Mouse (Mus musculus): ENCODE data around the gene Pla2g15. TPM values are rescaled to one million over a fixed set of nuclear protein-coding genes. Genes with fewer than 3 reads are reported as not detected.
A peak's percentile ranks its signal among the peaks of the same experiment; 100 is the strongest.

Pla2g15 gene
- polyA plus RNA-seq, 1 experiment from 2014 or later: 24.0 TPM

DNA sequence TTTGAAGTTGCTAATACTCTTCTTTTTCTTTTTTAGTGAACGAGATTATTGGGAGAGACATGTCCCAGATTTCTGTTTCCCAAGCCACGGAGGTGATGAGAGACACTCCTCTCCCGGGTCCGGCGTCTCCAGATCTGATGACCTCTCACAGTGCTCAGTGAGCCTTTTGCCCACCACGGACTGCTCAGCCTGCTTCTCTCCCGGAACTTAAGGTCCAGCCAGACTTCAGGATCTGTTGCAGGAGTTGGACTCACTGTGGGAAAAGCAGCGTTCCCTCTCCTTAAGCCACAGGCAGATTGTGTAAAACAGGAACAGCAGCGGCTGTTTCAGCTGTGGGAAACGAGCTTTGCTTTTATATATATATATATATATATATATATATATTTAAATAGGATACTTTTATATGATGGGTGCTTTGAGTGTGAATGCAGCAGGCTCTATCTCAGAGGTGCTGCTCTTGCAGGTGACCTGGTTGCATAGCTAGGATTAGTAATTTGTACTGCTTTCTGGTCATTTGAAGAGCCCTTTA, 22.3 kb upstream of the Pla2g15 start:
- Histone ChIP-seq H3K27me3 (no peaks in the 10 kb centered on the region), H3K4me2 (no peak overlapping the region), H3K4me1 (replicated peaks) (no peaks in the 10 kb centered on the region), H3K4me3 (no peak overlapping the region), H3K36me3 (peaks cover 28% of the 10 kb centered on the region), H3K27ac (replicated peaks) (no peak overlapping the region), H3K9ac (no peak overlapping the region), H3K9me3 (no peaks in the 10 kb centered on the region)
- ATAC-seq (ENCODE audit: low FRiP score, low read depth): no peak
- 92% methylated on average over 10 of the region's 10 CpGs for WGBS

DNA sequence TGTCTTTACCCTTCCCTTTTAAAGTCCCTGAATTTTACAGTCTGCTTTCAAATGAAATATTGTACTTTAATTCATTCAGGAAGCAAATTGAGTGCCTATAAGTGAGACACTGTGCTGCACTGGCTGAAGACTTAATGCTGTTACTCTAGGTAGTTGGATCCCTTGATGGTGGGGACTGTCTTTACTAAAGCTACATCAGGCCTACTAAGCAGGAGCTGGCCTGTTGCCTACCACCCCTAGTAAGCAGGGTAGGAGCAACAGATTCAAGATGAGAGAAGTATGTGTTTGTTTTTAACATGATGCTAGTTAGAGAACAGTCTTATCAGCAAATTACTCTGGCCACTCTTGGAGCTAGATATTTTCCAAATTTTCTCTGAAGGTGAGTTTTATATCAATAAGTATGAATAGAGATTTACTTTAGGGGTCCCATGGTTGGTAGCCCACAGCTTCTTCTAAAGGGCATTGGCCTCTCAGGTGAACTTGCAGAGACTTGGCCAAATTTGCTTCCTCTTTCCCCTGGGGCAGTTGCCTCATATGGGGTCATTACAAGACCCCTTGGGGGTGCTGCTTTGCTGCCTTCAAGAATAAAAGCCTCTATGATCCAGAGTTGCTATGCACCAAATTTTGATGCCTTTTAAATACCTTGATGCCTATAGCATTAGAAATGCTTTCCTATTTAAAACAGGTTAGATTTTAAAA, 20.8 kb upstream of the Pla2g15 start:
- no peak overlapping the region for H3K4me3 ChIP-seq
- H3K9ac ChIP-seq: no peak overlapping the region
- H3K4me1 ChIP-seq (replicated peaks): no peaks in the 10 kb centered on the region
- ATAC-seq (ENCODE audit: low FRiP score, low read depth): no peak
- H3K27ac ChIP-seq (replicated peaks): no peak overlapping the region
- no peak overlapping the region for H3K4me2 ChIP-seq
- peaks cover 12% of the 10 kb centered on the region for H3K27me3 ChIP-seq
- H3K9me3 ChIP-seq: no peaks in the 10 kb centered on the region
- H3K36me3 ChIP-seq: peaks cover 28% of the 10 kb centered on the region

DNA sequence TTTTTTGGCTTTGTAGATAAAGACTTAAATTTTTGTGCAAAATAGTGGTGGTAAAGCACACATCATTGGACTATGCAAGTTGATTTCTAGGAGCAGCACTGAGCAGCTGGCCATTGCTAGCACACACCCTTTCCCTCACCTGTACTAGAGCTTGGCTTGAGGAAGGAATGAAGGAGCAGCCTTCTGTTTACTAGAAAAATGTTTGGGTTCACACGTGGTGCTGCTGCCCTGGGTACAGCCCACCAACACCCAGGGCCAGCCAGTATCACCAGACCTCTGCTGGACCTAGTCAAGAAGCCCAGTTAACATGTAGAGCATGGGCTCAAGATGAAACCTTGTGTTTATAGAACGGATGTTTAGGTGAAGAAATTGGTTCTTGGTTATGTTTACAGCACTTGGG, 20.2 kb upstream of the Pla2g15 start:
- 94% methylated on average over 2 of the region's 2 CpGs for WGBS
- Histone ChIP-seq H3K27me3 (peaks cover 18% of the 10 kb centered on the region), H3K9ac (no peak overlapping the region), H3K4me2 (no peak overlapping the region), H3K4me1 (replicated peaks) (no peaks in the 10 kb centered on the region), H3K36me3 (peaks cover 28% of the 10 kb centered on the region), H3K9me3 (no peaks in the 10 kb centered on the region), H3K27ac (replicated peaks) (no peak overlapping the region), H3K4me3 (no peak overlapping the region)
- no peak for ATAC-seq (ENCODE audit: low FRiP score, low read depth)

DNA sequence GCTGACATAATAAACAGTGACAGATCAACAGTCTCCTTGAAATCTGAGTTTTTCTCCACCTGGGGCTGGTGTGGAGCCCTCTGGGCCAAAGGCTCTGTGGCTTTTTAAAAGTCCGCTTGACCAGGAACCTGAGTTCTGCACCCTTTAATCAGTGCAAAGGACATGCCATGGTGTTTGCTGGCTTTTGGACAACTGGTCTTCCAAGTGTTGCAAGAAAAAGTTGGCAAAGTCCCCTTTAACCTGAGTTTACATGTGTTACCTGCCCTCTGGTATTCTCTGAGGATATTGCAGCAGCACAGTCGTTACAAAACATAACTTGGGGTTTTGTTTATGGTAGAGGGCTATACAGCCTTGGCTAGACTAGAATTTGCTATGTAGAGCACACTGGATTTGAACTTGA, 19.7 kb upstream of the Pla2g15 start:
- no peak for ATAC-seq (ENCODE audit: low FRiP score, low read depth)
- H3K36me3 ChIP-seq: peaks cover 28% of the 10 kb centered on the region
- H3K27me3 ChIP-seq: peaks cover 23% of the 10 kb centered on the region
- WGBS: 92% methylated on average over 2 of the region's 2 CpGs
- H3K4me3 ChIP-seq: no peak overlapping the region
- no peak overlapping the region for H3K9ac ChIP-seq
- H3K9me3 ChIP-seq: no peaks in the 10 kb centered on the region
- no peak overlapping the region for H3K27ac ChIP-seq (replicated peaks)
- H3K4me1 ChIP-seq (replicated peaks): no peaks in the 10 kb centered on the region
- H3K4me2 ChIP-seq: no peak overlapping the region

DNA sequence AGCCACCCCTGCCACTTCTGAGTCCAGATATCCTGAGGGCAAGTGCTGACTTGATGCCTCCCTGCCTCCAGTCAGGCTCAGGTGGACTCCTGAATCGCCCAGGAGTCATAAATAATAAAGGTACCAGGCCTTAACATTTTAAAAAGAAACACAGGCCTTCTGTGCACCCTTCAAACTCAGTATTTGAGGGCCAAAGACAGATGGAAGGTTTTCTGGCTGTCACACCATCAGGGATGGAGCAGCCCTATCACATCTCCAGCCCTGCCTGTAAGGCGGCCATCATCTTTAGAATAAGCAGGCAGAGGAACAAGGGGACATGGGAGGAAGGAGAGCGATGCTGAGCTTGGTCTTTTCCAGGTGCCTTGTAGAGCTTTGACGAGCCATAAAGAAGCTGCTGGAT, 19.2 kb upstream of the Pla2g15 start:
- H3K9ac ChIP-seq: no peak overlapping the region
- H3K9me3 ChIP-seq: no peaks in the 10 kb centered on the region
- no peak overlapping the region for H3K4me3 ChIP-seq
- H3K27ac ChIP-seq (replicated peaks): no peak overlapping the region
- no peak overlapping the region for H3K4me2 ChIP-seq
- 90% methylated on average over 4 of the region's 4 CpGs for WGBS
- H3K4me1 ChIP-seq (replicated peaks): peaks cover 5% of the 10 kb centered on the region
- peaks cover 28% of the 10 kb centered on the region for H3K36me3 ChIP-seq
- H3K27me3 ChIP-seq: peaks cover 28% of the 10 kb centered on the region
- no peak for ATAC-seq (ENCODE audit: low FRiP score, low read depth)

DNA sequence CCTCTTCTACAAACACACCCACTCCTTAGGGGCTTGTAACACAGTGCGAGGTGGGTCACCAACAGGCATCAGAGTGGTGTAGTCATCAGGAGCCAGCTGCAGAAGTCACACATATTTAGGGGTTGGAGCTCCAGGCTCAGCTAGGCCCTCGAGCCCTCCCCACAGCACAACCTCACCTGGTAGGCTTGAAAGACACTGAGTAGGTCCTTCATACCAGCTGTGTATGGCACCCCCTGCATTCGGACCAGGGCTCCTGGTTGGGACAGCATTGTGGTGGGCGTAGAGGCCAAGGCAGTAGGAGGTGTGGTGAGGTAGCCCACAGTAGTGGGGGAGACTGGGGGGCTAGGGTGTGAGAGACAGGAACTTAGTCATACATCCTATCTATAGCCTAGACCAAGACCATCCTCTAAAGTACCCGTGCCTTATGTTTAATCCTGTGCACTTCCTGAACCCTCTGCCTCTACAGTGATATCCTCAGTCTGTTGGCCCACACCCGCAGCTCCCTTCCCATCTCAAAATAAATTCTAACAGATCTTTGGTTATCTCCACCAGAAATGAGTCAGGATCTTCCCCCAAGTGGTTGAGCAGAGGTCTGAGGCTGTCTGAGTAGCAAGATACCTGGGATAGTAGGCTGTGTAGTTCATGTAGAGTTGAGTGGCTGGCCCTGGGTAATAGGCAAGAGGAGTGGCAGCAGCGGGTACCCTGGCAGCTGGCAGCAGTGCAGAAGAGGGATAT, 18.5 kb upstream of the Pla2g15 start:
- no peak for ATAC-seq (ENCODE audit: low FRiP score, low read depth)
- Histone ChIP-seq H3K27me3 (peaks cover 35% of the 10 kb centered on the region), H3K4me2 (no peak overlapping the region), H3K36me3 (peaks cover 28% of the 10 kb centered on the region), H3K4me1 (replicated peaks) (peaks cover 11% of the 10 kb centered on the region), H3K27ac (replicated peaks) (no peak overlapping the region), H3K4me3 (no peak overlapping the region), H3K9me3 (no peaks in the 10 kb centered on the region), H3K9ac (no peak overlapping the region)
- 95% methylated on average over 7 of the region's 7 CpGs for WGBS

DNA sequence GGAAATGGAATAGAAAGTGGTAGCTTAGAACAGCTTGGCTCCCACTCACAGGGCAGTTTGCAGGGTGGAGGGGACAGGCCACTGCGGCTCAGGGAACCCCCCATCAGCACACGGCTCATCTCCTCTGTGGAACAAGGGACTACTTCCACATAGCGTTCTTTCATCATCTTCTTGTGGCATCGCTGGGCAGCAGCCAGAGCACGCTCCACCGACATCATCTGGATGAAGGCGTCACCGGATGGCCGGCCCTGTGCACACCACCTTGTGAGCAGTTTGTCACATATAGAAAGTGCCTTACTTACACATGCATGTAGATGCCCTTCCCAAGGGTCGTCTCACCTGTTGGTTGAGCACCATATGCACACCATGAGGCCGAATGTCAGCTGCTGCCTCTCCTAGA, 17.8 kb upstream of the Pla2g15 start:
- no peak for ATAC-seq (ENCODE audit: low FRiP score, low read depth)
- Histone ChIP-seq H3K27me3 (peaks cover 42% of the 10 kb centered on the region), H3K4me1 (replicated peaks) (peaks cover 18% of the 10 kb centered on the region), H3K27ac (replicated peaks) (no peak overlapping the region), H3K4me3 (no peak overlapping the region), H3K9ac (no peak overlapping the region), H3K36me3 (peaks cover 23% of the 10 kb centered on the region), H3K9me3 (no peaks in the 10 kb centered on the region), H3K4me2 (no peak overlapping the region)
- WGBS: 91% methylated on average over 11 of the region's 11 CpGs

DNA sequence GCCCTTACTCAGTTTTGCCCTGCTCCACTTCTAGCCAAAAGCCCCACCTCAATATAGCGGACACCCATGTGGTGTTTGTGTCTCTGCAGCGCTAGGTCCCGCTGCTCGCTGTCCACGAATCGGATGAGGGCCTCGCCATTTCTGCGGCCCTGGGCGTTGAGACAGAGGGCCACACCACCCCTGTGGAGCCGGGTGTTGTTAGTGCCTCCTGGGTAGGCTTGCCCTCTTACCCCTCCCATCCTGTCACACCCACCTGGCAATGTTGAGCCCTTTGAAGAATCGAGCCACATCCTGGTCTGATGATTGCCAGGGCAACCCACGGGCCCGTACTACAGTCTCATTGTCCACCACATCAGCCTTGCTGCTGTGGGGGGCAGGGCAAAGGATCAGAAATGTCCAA, 16.7 kb upstream of the Pla2g15 start:
- H3K9ac ChIP-seq: no peak overlapping the region
- peaks cover 53% of the 10 kb centered on the region for H3K27me3 ChIP-seq
- peaks cover 20% of the 10 kb centered on the region for H3K36me3 ChIP-seq
- ATAC-seq (ENCODE audit: low FRiP score, low read depth): no peak
- H3K4me1 ChIP-seq (replicated peaks): peaks cover 25% of the 10 kb centered on the region
- no peak overlapping the region for H3K4me3 ChIP-seq
- no peak overlapping the region for H3K4me2 ChIP-seq
- no peaks in the 10 kb centered on the region for H3K9me3 ChIP-seq
- 79% methylated on average over 13 of the region's 13 CpGs for WGBS
- H3K27ac ChIP-seq (replicated peaks): no peak overlapping the region

DNA sequence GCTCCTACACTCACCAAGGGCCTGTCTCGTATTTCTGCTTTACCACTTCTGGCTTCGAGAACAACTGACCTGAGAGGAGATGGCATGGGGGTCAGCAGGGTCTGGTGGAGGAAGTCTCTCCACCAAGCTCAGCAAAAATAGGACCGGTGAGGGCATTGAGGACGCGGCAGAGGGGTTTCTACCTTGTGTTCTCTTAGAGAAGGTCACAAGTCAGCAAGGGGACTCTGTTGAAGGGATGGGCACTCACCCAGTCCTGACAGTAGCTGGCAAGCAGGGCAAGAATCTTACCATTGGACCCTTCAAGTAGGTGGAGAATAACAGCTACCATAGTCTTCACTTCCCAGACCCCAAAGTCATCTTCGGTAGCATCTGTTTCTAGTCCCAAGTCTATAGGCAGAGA, 16.3 kb upstream of the Pla2g15 start:
- no peak for ATAC-seq (ENCODE audit: low FRiP score, low read depth)
- H3K27me3 ChIP-seq: peaks cover 57% of the 10 kb centered on the region
- no peak overlapping the region for H3K27ac ChIP-seq (replicated peaks)
- no peak overlapping the region for H3K9ac ChIP-seq
- WGBS: 84% methylated on average over 6 of the region's 6 CpGs
- no peak overlapping the region for H3K4me3 ChIP-seq
- peaks cover 25% of the 10 kb centered on the region for H3K4me1 ChIP-seq (replicated peaks)
- H3K9me3 ChIP-seq: no peaks in the 10 kb centered on the region
- peaks cover 16% of the 10 kb centered on the region for H3K36me3 ChIP-seq
- H3K4me2 ChIP-seq: no peak overlapping the region

DNA sequence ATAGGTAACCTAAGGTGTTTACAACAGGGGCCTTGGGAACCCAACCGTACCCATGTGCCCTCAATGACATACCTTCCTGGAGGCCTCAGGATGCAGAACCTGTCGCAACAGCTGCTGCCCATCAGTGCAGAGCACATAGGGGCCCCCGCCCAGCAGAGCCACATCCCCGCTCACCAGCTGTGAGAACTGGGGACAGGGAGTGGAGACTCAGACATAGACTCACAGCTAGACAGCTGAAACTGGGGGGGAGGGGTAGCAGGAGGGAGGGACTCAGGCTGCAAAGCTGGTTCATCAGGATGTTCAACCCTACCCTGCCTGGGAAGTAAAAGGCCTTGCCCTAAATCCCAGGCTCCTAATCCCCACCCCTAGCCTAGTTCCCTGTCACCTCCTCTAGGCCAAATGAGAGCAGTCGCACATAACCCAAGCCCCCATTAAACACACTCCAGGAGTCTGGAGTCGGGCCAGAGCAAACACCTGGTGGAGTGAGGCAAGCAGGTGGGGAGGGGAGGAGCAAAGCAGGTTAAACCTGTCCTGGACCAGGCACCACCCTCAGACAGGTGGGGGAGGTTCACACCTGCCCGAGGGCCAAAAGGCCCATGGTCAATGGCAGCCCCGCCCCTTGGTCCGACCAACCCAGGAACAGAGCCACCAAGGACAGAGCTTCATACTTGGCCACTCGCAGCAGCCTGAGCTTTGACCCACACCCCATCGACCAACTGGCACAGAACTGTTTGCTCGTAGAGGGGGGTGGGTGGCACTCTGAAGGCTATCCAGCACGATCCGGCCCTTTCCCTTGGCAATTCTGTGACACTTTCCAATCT, 15.2 kb upstream of the Pla2g15 start:
- no peak overlapping the region for H3K4me2 ChIP-seq
- 0 out of 2 replicates have a peak, but pooled peaks cover 8% of the 10 kb centered on the region for H3K36me3 ChIP-seq
- WGBS: 31% methylated on average over 14 of the region's 14 CpGs
- H3K4me1 ChIP-seq (replicated peaks): peaks cover 25% of the 10 kb centered on the region
- no peak overlapping the region for H3K27ac ChIP-seq (replicated peaks)
- H3K9ac ChIP-seq: no peak overlapping the region
- peaks cover 65% of the 10 kb centered on the region for H3K27me3 ChIP-seq
- ATAC-seq (ENCODE audit: low FRiP score, low read depth): no peak
- H3K4me3 ChIP-seq: no peak overlapping the region
- H3K9me3 ChIP-seq: no peaks in the 10 kb centered on the region

DNA sequence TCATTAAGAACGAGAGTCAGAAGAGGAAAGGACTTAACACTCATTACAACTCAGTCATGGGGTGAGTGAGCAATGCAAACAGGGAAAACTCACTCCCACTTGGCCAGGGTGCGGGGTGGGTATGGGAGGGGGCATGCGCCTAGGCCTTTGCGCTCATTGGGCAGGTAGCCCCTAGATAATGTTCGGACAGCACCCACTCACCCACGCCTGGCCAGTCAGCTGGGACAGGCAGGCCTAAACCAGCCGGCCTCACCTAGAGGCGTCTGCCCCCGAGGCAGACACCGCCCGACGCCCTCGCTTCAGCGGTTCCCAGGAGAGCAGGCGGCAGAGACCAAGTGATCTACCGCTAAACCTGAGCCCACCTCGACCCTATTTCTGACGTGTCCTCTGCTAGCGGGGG, 14.5 kb upstream of the Pla2g15 start:
- H3K27me3 ChIP-seq: peaks cover 67% of the 10 kb centered on the region
- peak overlapping the region; percentile 46 for H3K4me3 ChIP-seq
- H3K9me3 ChIP-seq: no peaks in the 10 kb centered on the region

More for the DNA sequence above, 14.5 kb upstream of the Pla2g15 start:
- Histone ChIP-seq H3K4me2 (peak overlapping the region; percentile 73), H3K27ac (replicated peaks) (no peak overlapping the region), H3K9ac (no peak overlapping the region), H3K4me1 (replicated peaks) (peaks cover 25% of the 10 kb centered on the region), H3K36me3 (0 out of 2 replicates have a peak, but pooled peaks cover 3% of the 10 kb centered on the region)
- 0 out of 2 replicates have a peak, but pooled peaks have one; percentile 2 for ATAC-seq (ENCODE audit: low FRiP score, low read depth)
- 6% methylated on average over 19 of the region's 19 CpGs for WGBS

Measured in hindbrain, embryonic 15.5 days (tissue).